Mouse (Mus musculus) limb, embryonic 15.5 days (tissue): ENCODE results near the gene Robo1. TPM values are rescaled to one million over a fixed set of nuclear protein-coding genes. Genes with fewer than 3 reads are reported as not detected.
A peak's percentile ranks its signal among the peaks of the same experiment; 100 is the strongest.

Experiments used
- ATAC-seq: fragments of 200-750 bp; cut with Nextera tagmentation; 2 replicates; pipeline ENCODE4 v1.8.0; 2017; ENCODE audit warnings: low read depth, moderate TSS enrichment; ENCODE audit not compliant: insufficient number of reproducible peaks, low FRiP score, low TSS enrichment
- H3K27ac ChIP-seq: fragments of 300-500 bp; sonication (generic); 2 replicates; pipeline ENCODE4 v1.5.1; 2015; ENCODE audit warnings: moderate library complexity, mild to moderate bottlenecking, inconsistent platforms
- H3K27me3 ChIP-seq: fragments of 300-500 bp; sonication (generic); 2 replicates; pipeline ENCODE4 v1.6.1; 2015; ENCODE audit warnings: inconsistent platforms
- H3K36me3 ChIP-seq: fragments of 300-500 bp; sonication (generic); 2 replicates; pipeline ENCODE4 v1.6.1; 2015; ENCODE audit warnings: inconsistent platforms
- H3K4me1 ChIP-seq: fragments of 300-500 bp; sonication (generic); 2 replicates; pipeline ENCODE4 v1.6.1; 2015; ENCODE audit warnings: inconsistent platforms
- H3K4me2 ChIP-seq: fragments of 300-500 bp; sonication (generic); 2 replicates; pipeline ENCODE4 v1.6.1; 2015; ENCODE audit warnings: mild to moderate bottlenecking, inconsistent platforms
- H3K4me3 ChIP-seq: fragments of 300-500 bp; sonication (generic); 2 replicates; pipeline ENCODE4 v1.5.1; 2015; ENCODE audit warnings: mild to moderate bottlenecking, inconsistent platforms
- H3K9ac ChIP-seq: fragments of 300-500 bp; sonication (generic); 2 replicates; pipeline ENCODE4 v1.6.1; 2015; ENCODE audit warnings: inconsistent platforms
- H3K9me3 ChIP-seq: fragments of 300-500 bp; sonication (generic); 2 replicates; pipeline ENCODE4 v1.6.1; 2016; ENCODE audit warnings: inconsistent platforms
- WGBS: fragments of 180-500 bp; shearing (Covaris S2); methylation state at CpG from one replicate; pipeline ENCODE4 v1.1.7; 2015; 5-methylcytosine and 5-hydroxymethylcytosine counted together
- polyA plus RNA-seq: library from polyadenylated mRNA; unstranded; fragments of >200 nt; fragmentation: Nextera tagmentation; extraction: Ambion mirVana; gene quantifications from 2 replicates; pipeline ENCODE4 v1.2.1, GENCODE M21; 2015

The Robo1 gene
- polyA plus RNA-seq, 1 experiment from 2014 or later, result 36.3 TPM

GRCm38 (mm10) chr16:72393512-72393911 lies 85.4 kb downstream of the Robo1 start:
- H3K4me3 ChIP-seq, result no peak overlapping the region
- no peak overlapping the region for H3K27ac ChIP-seq
- no peak for ATAC-seq
- no peak overlapping the region for H3K9ac ChIP-seq
- no peaks in the 10 kb centered on the region for H3K36me3 ChIP-seq
- H3K9me3 ChIP-seq, result no peaks in the 10 kb centered on the region
- 71% methylated on average over 3 of the region's 3 CpGs for WGBS
- H3K27me3 ChIP-seq, result no peaks in the 10 kb centered on the region
- H3K4me2 ChIP-seq, result no peak overlapping the region
- no peaks in the 10 kb centered on the region for H3K4me1 ChIP-seq

- Histone ChIP-seq H3K9ac (no peak overlapping the region), H3K4me1 (0 out of 2 replicates have a peak, but pooled peaks cover 4% of the 10 kb centered on the region), H3K27me3 (no peaks in the 10 kb centered on the region), H3K4me2 (no peak overlapping the region), H3K27ac (no peak overlapping the region), H3K9me3 (no peaks in the 10 kb centered on the region), H3K4me3 (no peak overlapping the region), H3K36me3 (no peaks in the 10 kb centered on the region)
- no peak for ATAC-seq
- 43% methylated on average over 5 of the region's 5 CpGs for WGBS
Observed at GRCm38 (mm10) chr16:72398811-72399210, 90.7 kb downstream of the Robo1 start.

DNA sequence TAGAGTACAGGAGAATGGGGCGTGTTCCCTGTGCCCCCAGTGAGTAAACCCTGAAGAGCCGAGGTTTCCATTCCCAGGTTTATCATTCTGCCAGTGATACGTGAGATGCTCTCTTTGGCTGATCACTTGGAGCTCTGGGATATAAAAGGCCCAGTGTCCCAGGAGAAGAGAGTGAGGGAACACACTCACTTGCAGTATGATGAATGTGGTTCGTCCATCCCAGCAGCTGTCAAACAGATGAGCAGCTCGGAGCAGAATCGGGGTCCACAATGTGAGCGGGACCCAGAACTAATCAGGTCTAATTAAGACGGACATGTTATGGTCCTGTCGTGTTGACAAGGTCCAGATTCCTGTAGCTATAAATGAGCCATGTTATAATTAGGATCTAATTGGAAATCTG lies 94.3 kb downstream of the Robo1 start:
- H3K27ac ChIP-seq, result no peak overlapping the region
- no peaks in the 10 kb centered on the region for H3K36me3 ChIP-seq
- 0 out of 2 replicates have a peak, but pooled peaks cover 4% of the 10 kb centered on the region for H3K4me1 ChIP-seq
- no peak for ATAC-seq
- no peak overlapping the region for H3K9ac ChIP-seq
- H3K4me3 ChIP-seq, result no peak overlapping the region
- no peak overlapping the region for H3K4me2 ChIP-seq
- H3K9me3 ChIP-seq, result no peaks in the 10 kb centered on the region
- 31% methylated on average over 9 of the region's 9 CpGs for whole genome bisulfite sequencing
- no peaks in the 10 kb centered on the region for H3K27me3 ChIP-seq

DNA sequence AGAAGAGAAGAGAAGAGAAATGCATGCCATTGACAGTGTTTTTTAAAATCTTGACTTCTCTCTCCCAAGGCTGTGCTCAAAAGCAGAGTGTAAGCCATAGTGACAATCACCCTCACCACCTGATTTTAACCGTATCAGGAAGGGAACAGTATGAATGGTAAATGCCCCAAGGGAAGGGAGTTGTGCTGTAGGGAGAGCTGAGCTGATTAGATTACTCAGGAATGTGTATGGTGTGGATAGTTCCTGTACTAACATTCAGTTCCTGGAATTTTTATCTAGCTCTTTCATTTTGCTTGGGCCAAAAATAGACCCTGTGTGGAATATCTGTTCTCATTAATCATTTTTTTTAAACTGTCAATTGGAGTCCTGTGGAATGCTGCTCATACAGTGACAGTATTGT lies 101.7 kb downstream of the Robo1 start:
- no peak overlapping the region for H3K4me3 ChIP-seq
- H3K9ac ChIP-seq, result no peak overlapping the region
- H3K4me1 ChIP-seq, result no peaks in the 10 kb centered on the region
- H3K4me2 ChIP-seq, result no peak overlapping the region
- H3K36me3 ChIP-seq, result no peaks in the 10 kb centered on the region
- H3K9me3 ChIP-seq, result no peaks in the 10 kb centered on the region
- H3K27ac ChIP-seq, result no peak overlapping the region
- H3K27me3 ChIP-seq, result no peaks in the 10 kb centered on the region
- WGBS, result 42% methylated on average over 1 of the region's 1 CpGs
- ATAC-seq, result no peak

DNA sequence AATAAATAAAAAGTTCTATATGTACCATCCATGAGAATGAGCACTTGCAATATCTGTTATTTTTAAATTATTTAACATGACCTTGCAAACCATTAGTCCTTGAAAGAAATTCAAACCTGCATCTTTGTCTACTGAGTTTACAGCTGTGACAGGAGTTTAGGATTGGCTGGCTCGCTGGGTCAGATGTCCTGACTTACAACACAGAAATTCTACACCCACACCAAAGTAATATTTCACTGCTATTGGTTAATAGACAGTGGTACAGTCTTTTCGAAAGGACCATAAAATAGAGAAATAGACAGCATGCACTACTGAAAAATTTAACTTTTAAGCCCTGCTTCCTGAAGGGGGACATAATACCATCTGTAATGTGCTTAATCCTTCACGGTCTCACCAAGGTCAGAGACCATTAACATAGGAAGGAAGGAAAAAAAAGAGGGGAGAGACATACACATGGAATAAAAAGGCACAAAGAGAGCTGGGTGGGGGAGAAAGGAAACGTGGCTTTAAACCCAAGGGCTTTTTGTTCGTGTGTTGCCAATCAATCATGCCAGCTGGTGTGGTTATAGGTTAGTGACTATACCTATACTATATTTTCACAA lies 103.7 kb downstream of the Robo1 start:
- WGBS, result 35% methylated on average over 5 of the region's 5 CpGs
- Histone ChIP-seq H3K36me3 (no peaks in the 10 kb centered on the region), H3K4me3 (no peak overlapping the region), H3K4me2 (no peak overlapping the region), H3K27me3 (no peaks in the 10 kb centered on the region), H3K4me1 (no peaks in the 10 kb centered on the region), H3K9me3 (no peaks in the 10 kb centered on the region), H3K9ac (no peak overlapping the region), H3K27ac (no peak overlapping the region)
- no peak for ATAC-seq

DNA sequence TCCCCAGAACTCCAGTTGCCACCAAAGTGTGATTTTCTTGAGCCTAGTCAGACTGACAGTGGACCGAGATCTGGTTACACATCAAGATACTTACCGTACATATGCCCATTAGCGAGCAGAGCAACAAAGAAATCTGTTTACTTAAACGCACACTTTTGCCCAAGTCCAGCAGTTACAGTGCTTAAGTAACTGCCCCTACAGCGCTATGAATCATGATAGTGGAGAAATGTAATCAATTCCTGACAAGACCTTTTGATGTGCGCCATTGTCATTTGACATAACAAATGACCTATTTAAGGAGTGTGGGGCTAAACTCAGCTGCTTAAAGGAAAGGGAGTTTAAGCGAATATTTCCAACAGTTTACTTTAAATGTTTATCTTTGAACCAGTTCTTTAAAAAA lies 104.8 kb downstream of the Robo1 start:
- Histone ChIP-seq H3K4me3 (no peak overlapping the region), H3K4me2 (no peak overlapping the region), H3K27ac (no peak overlapping the region), H3K4me1 (no peaks in the 10 kb centered on the region), H3K9me3 (no peaks in the 10 kb centered on the region), H3K9ac (no peak overlapping the region), H3K36me3 (no peaks in the 10 kb centered on the region), H3K27me3 (no peaks in the 10 kb centered on the region)
- no peak for ATAC-seq
- WGBS, result 50% methylated on average over 7 of the region's 7 CpGs

DNA sequence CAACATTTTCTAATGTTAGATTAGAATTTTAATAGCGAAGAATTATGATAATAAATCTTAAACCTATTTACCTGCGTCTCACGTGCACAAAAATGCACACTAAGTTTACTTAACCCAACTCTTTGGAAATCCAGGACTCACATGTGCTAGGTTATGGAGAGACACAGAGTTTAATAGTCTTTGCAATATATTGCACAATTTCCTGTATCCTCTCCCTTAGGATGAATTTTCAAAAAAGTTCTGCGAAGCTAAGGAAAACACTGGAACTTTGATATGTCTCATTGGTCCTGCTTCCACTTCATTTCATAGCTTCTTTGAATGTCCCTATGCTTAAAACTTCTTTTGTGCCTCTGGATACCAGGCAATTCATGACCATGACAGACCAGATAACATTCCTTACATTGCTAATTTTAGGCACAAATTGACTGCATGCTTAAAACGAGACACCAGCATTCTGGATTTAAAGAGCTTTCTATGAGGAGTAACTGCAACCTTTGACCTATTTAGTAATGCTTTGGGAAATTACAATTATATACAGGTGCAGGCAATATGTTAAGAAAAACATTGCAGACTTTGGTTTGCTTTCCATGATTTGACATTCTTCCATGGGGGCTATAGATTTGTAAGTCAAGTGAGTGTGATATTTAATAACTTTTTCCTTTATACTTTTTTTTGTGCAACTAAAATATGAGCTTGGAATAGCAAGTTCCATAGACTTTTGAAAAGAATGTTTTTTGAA lies 111.4 kb downstream of the Robo1 start:
- ATAC-seq, result no peak
- no peak overlapping the region for H3K9ac ChIP-seq
- no peaks in the 10 kb centered on the region for H3K4me1 ChIP-seq
- H3K4me2 ChIP-seq, result no peak overlapping the region
- H3K27ac ChIP-seq, result no peak overlapping the region
- H3K27me3 ChIP-seq, result no peaks in the 10 kb centered on the region
- 53% methylated on average over 5 of the region's 5 CpGs for WGBS
- H3K4me3 ChIP-seq, result no peak overlapping the region
- H3K9me3 ChIP-seq, result no peaks in the 10 kb centered on the region
- no peaks in the 10 kb centered on the region for H3K36me3 ChIP-seq

DNA sequence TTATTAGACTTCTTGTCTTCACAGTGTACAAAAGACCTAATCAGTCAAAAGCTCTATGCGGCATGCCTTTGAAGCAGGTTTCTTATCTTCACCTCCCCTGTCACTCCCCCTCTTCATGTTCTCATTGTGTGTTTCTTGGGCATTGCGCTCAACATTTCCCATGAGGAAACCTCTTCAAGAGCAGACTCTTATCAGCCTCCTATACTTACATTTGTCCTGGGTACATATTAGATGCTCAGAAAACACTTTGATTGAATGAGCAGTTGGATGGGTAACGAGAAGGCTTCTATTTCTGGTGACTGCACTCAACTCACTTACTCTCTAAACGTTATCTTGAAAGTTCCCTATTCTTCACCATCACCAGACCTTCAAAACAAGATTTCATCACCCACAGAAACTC lies 114.3 kb downstream of the Robo1 start:
- H3K9ac ChIP-seq, result no peak overlapping the region
- no peak overlapping the region for H3K4me3 ChIP-seq
- no peak for ATAC-seq
- H3K4me2 ChIP-seq, result no peak overlapping the region
- H3K27ac ChIP-seq, result no peak overlapping the region
- H3K36me3 ChIP-seq, result no peaks in the 10 kb centered on the region
- H3K27me3 ChIP-seq, result no peaks in the 10 kb centered on the region
- no peaks in the 10 kb centered on the region for H3K4me1 ChIP-seq
- 76% methylated on average over 4 of the region's 4 CpGs for WGBS
- no peaks in the 10 kb centered on the region for H3K9me3 ChIP-seq

GRCm38 (mm10) chr16:72434396-72434795 lies 126.3 kb downstream of the Robo1 start:
- ATAC-seq, result no peak
- Histone ChIP-seq H3K9me3 (no peaks in the 10 kb centered on the region), H3K27ac (no peak overlapping the region), H3K4me2 (no peak overlapping the region), H3K36me3 (no peaks in the 10 kb centered on the region), H3K27me3 (no peaks in the 10 kb centered on the region), H3K9ac (no peak overlapping the region), H3K4me3 (no peak overlapping the region), H3K4me1 (no peaks in the 10 kb centered on the region)

DNA sequence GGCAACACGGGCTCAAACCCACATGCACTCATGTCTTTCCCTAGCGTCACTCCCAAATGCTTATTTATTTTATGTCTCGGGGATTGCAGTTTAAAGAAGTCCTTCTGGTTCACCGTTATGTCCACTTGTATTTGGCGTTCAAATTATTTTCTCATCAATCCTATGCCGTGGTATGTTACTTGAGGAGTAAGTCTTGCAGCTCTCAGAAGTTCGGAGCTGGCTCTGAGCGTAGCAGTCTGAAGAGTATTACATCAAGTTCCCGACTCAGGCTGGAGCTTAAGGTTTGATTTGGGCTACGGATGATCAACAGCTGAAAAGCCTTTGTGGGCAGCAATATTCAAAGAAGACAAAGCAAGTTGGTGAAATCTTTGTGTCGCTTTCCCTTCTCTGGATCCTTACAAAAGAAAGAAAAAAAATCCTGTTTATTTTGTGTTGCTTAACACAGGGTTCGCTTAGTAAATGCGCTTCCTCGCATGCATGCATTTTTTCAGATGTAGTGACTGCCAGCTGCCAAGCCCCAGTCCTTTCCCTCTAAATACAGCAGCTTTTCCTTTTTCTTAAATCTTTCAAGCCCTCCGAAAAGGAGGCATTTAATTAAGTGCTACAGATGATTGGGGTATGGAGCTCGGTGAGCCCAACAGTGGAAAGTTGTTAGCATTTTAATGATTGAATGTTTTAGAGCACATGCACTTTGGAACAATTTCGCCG lies 136.5 kb downstream of the Robo1 start:
- Histone ChIP-seq H3K4me1 (no peaks in the 10 kb centered on the region; the same call in 1 of the 2 replicates), H3K9ac (no peak overlapping the region), H3K27ac (no peak overlapping the region), H3K27me3 (no peaks in the 10 kb centered on the region), H3K36me3 (no peaks in the 10 kb centered on the region), H3K9me3 (no peaks in the 10 kb centered on the region), H3K4me3 (no peak overlapping the region), H3K4me2 (peak overlapping the region; percentile 19; the same call in 1 of the 2 replicates)
- WGBS, result 52% methylated on average over 18 of the region's 18 CpGs
- no peak for ATAC-seq

DNA sequence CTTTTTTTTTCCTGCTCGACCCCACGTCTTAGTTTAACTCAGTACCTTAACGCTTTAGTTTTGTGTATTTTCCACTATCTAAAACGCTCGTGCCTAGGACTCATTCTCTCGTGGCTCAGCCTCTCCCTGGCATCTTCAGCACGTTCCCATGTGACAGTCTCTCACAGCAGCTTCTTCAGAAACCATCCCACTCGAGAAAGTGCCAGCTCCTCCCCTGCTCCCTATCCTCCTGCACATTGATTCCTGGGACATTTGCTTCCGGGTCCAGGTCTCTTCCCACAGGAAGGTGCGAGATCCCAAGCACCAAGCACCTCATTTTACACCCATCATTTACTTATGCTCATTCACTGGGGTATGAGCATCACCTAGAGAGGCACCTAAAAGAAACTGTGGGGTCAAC lies 150.0 kb downstream of the Robo1 start:
- peaks cover 4% of the 10 kb centered on the region; the same call in 1 of the 2 replicates for H3K4me1 ChIP-seq
- ATAC-seq, result no peak
- H3K36me3 ChIP-seq, result no peaks in the 10 kb centered on the region
- no peak overlapping the region for H3K27ac ChIP-seq
- no peak overlapping the region for H3K9ac ChIP-seq
- WGBS, result 43% methylated on average over 10 of the region's 10 CpGs
- H3K9me3 ChIP-seq, result no peaks in the 10 kb centered on the region
- H3K4me3 ChIP-seq, result no peak overlapping the region
- H3K4me2 ChIP-seq, result no peak overlapping the region
- no peaks in the 10 kb centered on the region for H3K27me3 ChIP-seq

DNA sequence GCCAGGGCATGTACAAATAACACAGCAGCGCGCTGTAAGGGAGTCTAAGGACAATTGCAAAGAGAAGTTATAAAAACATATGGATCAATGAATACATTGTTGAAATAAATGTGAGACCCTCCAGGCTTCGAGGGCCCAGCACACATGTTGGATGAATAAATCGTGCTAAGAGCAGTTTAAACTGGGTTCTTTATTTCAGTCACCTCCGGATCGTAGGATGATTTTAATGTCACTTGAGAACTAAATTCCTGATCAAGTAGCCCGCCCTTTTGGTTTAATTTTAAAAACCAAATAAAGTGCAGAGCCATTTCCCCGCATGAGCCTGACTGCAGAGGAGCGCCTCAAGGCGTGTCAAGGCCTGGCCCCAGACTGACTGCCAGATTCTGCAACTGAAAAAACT lies 150.5 kb downstream of the Robo1 start:
- ATAC-seq, result no peak

More for the DNA sequence above, 150.5 kb downstream of the Robo1 start:
- WGBS, result 25% methylated on average over 10 of the region's 10 CpGs
- H3K27me3 ChIP-seq, result no peaks in the 10 kb centered on the region
- no peak overlapping the region for H3K4me3 ChIP-seq
- peaks cover 4% of the 10 kb centered on the region; the same call in 1 of the 2 replicates for H3K4me1 ChIP-seq
- no peaks in the 10 kb centered on the region for H3K9me3 ChIP-seq
- no peaks in the 10 kb centered on the region for H3K36me3 ChIP-seq
- no peak overlapping the region for H3K9ac ChIP-seq
- H3K4me2 ChIP-seq, result no peak overlapping the region
- no peak overlapping the region for H3K27ac ChIP-seq
